Mouse (Mus musculus) ES-E14 (cell line): Measurements from ENCODE around the gene Scamp3. TPM values are rescaled to one million over a fixed set of nuclear protein-coding genes. Genes with fewer than 3 reads are reported as not detected.

Experiments
- DNase-seq: peaks from one replicate; pipeline ENCODE4 v3.0.0-alpha.2; 2013; ENCODE audit warnings: low read depth, low spot score
- H3K27ac ChIP-seq: 2 replicates; pipeline ENCODE4 v1.5.1; 2012; ENCODE audit warnings: low read depth, mild to moderate bottlenecking, low read length, moderate library complexity, mixed read lengths; ENCODE audit not compliant: poor library complexity, insufficient read depth, severe bottlenecking
- H3K36me3 ChIP-seq: 2 replicates; pipeline ENCODE4 v1.6.1; 2012; ENCODE audit warnings: mild to moderate bottlenecking, low read length, moderate library complexity, mixed read lengths; ENCODE audit not compliant: control insufficient read depth, poor library complexity, insufficient read depth, severe bottlenecking
- H3K4me1 ChIP-seq, 2 experiments: fragments of 150-350 bp in 1 of 2; sonication (generic) in 1 of 2; 2 replicates each; pipeline ENCODE4 v1.6.1; 2012; ENCODE audit warnings: low read length in 2 of 2, mild to moderate bottlenecking in 1 of 2, mixed read lengths in 1 of 2; ENCODE audit not compliant: control insufficient read depth in 2 of 2, insufficient read depth in 2 of 2, poor library complexity in 1 of 2
- H3K4me3 ChIP-seq, 2 experiments: fragments of 150-350 bp in 1 of 2; sonication (generic) in 1 of 2; 2 replicates each; pipeline ENCODE4 v1.5.1; 2012; ENCODE audit warnings: low read length in 2 of 2, low read depth in 1 of 2, mild to moderate bottlenecking in 1 of 2, mixed read lengths in 1 of 2; ENCODE audit not compliant: insufficient read depth in 1 of 2, poor library complexity in 1 of 2, severe bottlenecking in 1 of 2
- H3K9ac ChIP-seq: 2 replicates; pipeline ENCODE4 v1.6.1; 2012; ENCODE audit warnings: low read depth, mild to moderate bottlenecking, low read length, mixed read lengths; ENCODE audit not compliant: poor library complexity, insufficient read depth, severe bottlenecking
- H3K9me3 ChIP-seq: fragments of 150-350 bp; sonication (generic); 2 replicates; pipeline ENCODE4 v1.6.1; 2012; ENCODE audit warnings: low read depth, mild to moderate bottlenecking, low read length; ENCODE audit not compliant: control insufficient read depth, insufficient read depth
- CHD2 ChIP-seq: IDR thresholded peaks from 2 replicates; pipeline ENCODE4 v1.6.1; 2014; ENCODE audit warnings: mild to moderate bottlenecking, low read depth, low read length, inconsistent platforms
- HCFC1 ChIP-seq: IDR thresholded peaks from 2 replicates; pipeline ENCODE4 v1.6.1; 2012; ENCODE audit warnings: low read length, inconsistent platforms, borderline replicate concordance; ENCODE audit not compliant: insufficient read depth
- MAFK ChIP-seq: IDR thresholded peaks from 2 replicates; pipeline ENCODE4 v1.6.1; 2014; ENCODE audit warnings: mild to moderate bottlenecking, low read depth, low read length, inconsistent platforms; ENCODE audit not compliant: insufficient read depth
- ZC3H11A ChIP-seq: IDR thresholded peaks from 2 replicates; pipeline ENCODE4 v1.6.1; 2012; ENCODE audit warnings: low read depth, mild to moderate bottlenecking, inconsistent platforms, low read length, borderline replicate concordance
- ZNF384 ChIP-seq: IDR thresholded peaks from 2 replicates; pipeline ENCODE4 v1.6.1; 2012; ENCODE audit warnings: low read depth, low read length, inconsistent platforms
- in situ Hi-C, 2 experiments: fragments of 600-800 bp; cut with MboI; formaldehyde crosslinking; loops; one replicate each; pipeline ENCODE4 v1.15.1; 2025; ENCODE audit warnings: low sequenced_read_pairs in 2 of 2, inconsistent platforms in 1 of 2; ENCODE audit not compliant: unreplicated experiment in 2 of 2
- total RNA-seq: library from RNA; depleted of rRNA; stranded (reverse); fragments of 300-350 nt; gene quantifications from 2 replicates; pipeline ENCODE4 v1.2.3, GENCODE M21; 2012

Scamp3 gene
- total RNA-seq, 1 experiment, result 83.2 TPM

GRCm38 (mm10) chr3:89178107-89178385 is 773 bp downstream of the Scamp3 start:
- TF ChIP-seq HCFC1 (no peak), ZC3H11A (no peak)
- Histone ChIP-seq H3K9me3 (no peaks in the 10 kb centered on the region), H3K9ac (peak overlapping the region; percentile 87), H3K4me1 (peaks cover 4% of the 10 kb centered on the region in 2 experiments; a peak in 3 of 4 replicates), H3K36me3 (peaks cover 51% of the 10 kb centered on the region), H3K27ac (no peak overlapping the region; the same call in 1 of the 2 replicates), H3K4me3 (peak overlapping the region; percentile 77 to 95)
- in situ Hi-C loops, result no loop called here
- DNase-seq, result no peak

DNA sequence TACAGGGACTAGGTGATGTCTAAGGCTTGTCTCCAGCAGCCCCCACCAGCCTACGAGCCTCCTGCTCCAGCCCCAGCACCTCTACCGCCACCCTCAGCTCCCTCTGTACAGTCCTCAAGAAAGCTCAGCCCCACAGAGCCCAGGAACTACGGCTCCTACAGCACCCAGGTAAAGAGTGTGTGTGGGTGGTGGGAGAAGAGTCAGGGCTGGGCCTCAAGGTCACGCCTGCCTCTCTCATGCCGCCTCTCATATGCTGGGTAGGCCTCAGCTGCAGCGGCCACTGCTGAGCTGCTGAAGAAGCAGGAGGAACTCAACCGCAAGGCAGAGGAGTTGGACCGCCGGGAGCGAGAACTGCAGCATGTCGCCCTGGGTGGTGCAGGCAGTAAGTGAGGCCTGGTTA is 1.8 kb downstream of the Scamp3 start:
- Histone ChIP-seq H3K4me1 (peaks cover 4 to 6% of the 10 kb centered on the region in 2 experiments; a peak in 3 of 4 replicates), H3K27ac (no peak overlapping the region), H3K36me3 (peaks cover 42% of the 10 kb centered on the region), H3K4me3 (no peak overlapping the region; a peak in 1 of 4 replicates), H3K9ac (peak overlapping the region; percentile 45; the same call in 1 of the 2 replicates), H3K9me3 (no peaks in the 10 kb centered on the region)
- in situ Hi-C loops, result no loop called here
- TF ChIP-seq CHD2, result no peak
- TF ChIP-seq ZC3H11A, result no peak
- TF ChIP-seq ZNF384, result no peak
- TF ChIP-seq HCFC1, result no peak
- no peak for DNase-seq

DNA sequence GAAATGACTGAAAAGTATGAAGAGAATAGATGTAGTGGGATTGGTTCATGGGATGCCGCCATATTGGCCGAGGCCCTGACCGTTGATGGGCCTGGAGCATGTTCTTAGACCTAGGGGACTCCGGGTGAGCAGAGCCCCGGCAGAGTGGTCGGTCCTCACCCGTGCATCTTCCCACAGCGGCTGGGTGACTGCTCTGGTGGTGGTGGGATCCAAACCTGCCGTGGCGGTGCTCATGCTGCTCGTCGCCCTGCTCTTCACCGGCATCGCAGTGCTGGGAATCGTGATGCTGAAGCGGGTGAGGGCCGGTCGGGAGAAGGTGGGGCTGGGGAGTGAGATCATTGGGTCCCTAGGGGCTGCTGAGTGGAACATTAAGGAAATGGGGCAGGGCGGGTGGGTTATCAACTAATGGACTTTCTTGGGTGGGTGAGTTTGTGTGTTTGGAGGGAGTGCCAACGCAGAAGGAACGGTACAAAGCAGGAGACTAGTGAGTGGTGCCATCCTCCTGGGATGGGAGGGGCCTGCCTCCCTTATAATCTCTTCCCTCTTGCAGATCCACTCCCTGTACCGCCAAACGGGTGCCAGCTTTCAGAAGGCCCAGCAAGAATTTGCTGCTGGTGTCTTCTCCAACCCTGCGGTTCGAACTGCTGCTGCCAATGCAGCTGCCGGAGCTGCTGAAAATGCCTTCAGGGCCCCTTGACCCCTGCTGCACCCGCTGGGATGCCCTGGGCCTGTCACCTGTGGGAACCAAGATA is 4.7 kb downstream of the Scamp3 start:
- no peak for TF ChIP-seq ZNF384
- TF ChIP-seq ZC3H11A, result no peak
- Histone ChIP-seq H3K9me3 (no peaks in the 10 kb centered on the region), H3K27ac (no peak overlapping the region), H3K36me3 (peaks cover 19% of the 10 kb centered on the region), H3K4me1 (peaks cover 6 to 16% of the 10 kb centered on the region in 2 experiments; a peak in 3 of 4 replicates), H3K9ac (peak overlapping the region; percentile 35; the same call in 1 of the 2 replicates), H3K4me3 (peak overlapping the region; percentile 35 to 45; a peak in 3 of 4 replicates)
- in situ Hi-C loops, result no loop called here
- DNase-seq, result no peak

DNA sequence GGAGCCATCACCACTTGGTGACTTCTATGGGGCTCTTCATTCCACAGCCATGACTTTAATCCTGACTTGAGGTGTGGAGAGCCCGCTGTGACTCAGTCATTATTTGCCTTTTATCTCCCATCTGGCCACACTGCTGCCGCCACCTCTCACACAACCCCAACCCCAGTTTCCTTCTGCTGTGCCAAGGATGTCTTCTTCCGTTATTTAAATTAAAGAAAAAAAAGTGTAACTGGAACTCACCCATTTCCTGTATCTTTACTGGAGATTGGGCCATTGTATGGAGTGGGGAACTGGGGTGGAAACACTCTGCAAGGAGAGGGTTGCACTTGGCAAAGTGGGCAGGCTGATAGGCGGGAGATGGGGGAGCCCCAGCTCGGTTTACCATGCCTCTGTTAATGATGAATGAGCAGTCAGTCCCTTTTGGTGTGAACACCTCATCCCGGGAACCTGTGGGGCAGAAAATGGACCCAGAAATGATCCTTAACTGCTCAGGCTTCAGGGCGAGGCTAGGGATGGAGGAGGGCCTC is 5.3 kb downstream of the Scamp3 start:
- no peak overlapping the region for H3K27ac ChIP-seq
- peaks cover 19% of the 10 kb centered on the region for H3K36me3 ChIP-seq
- no peak for TF ChIP-seq HCFC1
- no peak for TF ChIP-seq MAFK
- no peak for TF ChIP-seq ZNF384
- no peak for TF ChIP-seq ZC3H11A
- no peak for TF ChIP-seq CHD2
- no peak overlapping the region for H3K9ac ChIP-seq
- DNase-seq, result no peak
- peaks cover 6 to 22% of the 10 kb centered on the region in 2 experiments; a peak in 3 of 4 replicates for H3K4me1 ChIP-seq
- peak overlapping the region in 1 of 2 experiments; percentile 83; a peak in 1 of 4 replicates for H3K4me3 ChIP-seq
- H3K9me3 ChIP-seq, result no peaks in the 10 kb centered on the region
- in situ Hi-C loops, result no loop called here
